Mouse (Mus musculus): ENCODE results near the gene Hsdl2. TPM values are rescaled to one million over a fixed set of nuclear protein-coding genes. Genes with fewer than 3 reads are reported as not detected.

Gene Hsdl2
- total and polyA plus RNA-seq, 2 experiments from 2014 or later, result 17.2 to 24.7 TPM

GRCm38 (mm10) chr4:59602704-59603103 lies 21.3 kb downstream of the Hsdl2 start:
- no peak overlapping the region for H3K4me2 ChIP-seq (ENCODE audit: low read depth)
- H3K9ac ChIP-seq, result no peak overlapping the region
- H3K9me3 ChIP-seq (ENCODE audit: low read length), result no peaks in the 10 kb centered on the region
- H3K36me3 ChIP-seq (ENCODE audit: insufficient read depth), result no peaks in the 10 kb centered on the region
- TF ChIP-seq CTCF (IDR thresholded peaks at IDR 0.05; ENCODE audit: low read depth), result peak; percentile 35
- DNase-seq, result no peak
- WGBS, result 87% methylated on average over 4 of the region's 4 CpGs
- no peak overlapping the region for H3K27ac ChIP-seq (ENCODE audit: low read depth, low read length)
- ATAC-seq, result no peak
- H3K27me3 ChIP-seq (ENCODE audit: insufficient read depth, low read length), result no peaks in the 10 kb centered on the region
- no peaks in the 10 kb centered on the region for H3K4me1 ChIP-seq (ENCODE audit: insufficient read depth)
- no peak overlapping the region for H3K4me3 ChIP-seq (ENCODE audit: low read depth, low read length)

GRCm38 (mm10) chr4:59604892-59605291 lies 23.5 kb downstream of the Hsdl2 start:
- no peaks in the 10 kb centered on the region for H3K9me3 ChIP-seq (ENCODE audit: low read length)
- H3K4me3 ChIP-seq (ENCODE audit: low read depth, low read length), result no peak overlapping the region
- WGBS, result 77% methylated on average over 3 of the region's 3 CpGs
- no peaks in the 10 kb centered on the region for H3K4me1 ChIP-seq (ENCODE audit: insufficient read depth)
- no peaks in the 10 kb centered on the region for H3K36me3 ChIP-seq (ENCODE audit: insufficient read depth)
- no peak overlapping the region for H3K4me2 ChIP-seq (ENCODE audit: low read depth)
- no peak overlapping the region for H3K9ac ChIP-seq
- TF ChIP-seq CTCF (IDR thresholded peaks at IDR 0.05; ENCODE audit: low read depth), result no peak
- no peak overlapping the region for H3K27ac ChIP-seq (ENCODE audit: low read depth, low read length)
- DNase-seq, result no peak
- no peak for ATAC-seq
- no peaks in the 10 kb centered on the region for H3K27me3 ChIP-seq (ENCODE audit: insufficient read depth, low read length)

- Histone ChIP-seq H3K4me3 (ENCODE audit: low read depth, low read length) (no peak overlapping the region), H3K4me2 (ENCODE audit: low read depth) (no peak overlapping the region), H3K9me3 (ENCODE audit: low read length) (no peaks in the 10 kb centered on the region), H3K9ac (no peak overlapping the region), H3K36me3 (ENCODE audit: insufficient read depth) (no peaks in the 10 kb centered on the region), H3K27me3 (ENCODE audit: insufficient read depth, low read length) (no peaks in the 10 kb centered on the region), H3K4me1 (ENCODE audit: insufficient read depth) (no peaks in the 10 kb centered on the region), H3K27ac (ENCODE audit: low read depth, low read length) (no peak overlapping the region)
- WGBS, result 93% methylated on average over 3 of the region's 3 CpGs
- ATAC-seq, result no peak
- TF ChIP-seq CTCF (IDR thresholded peaks at IDR 0.05; ENCODE audit: low read depth), result no peak
- DNase-seq, result no peak
Observed at GRCm38 (mm10) chr4:59605501-59605900, 24.1 kb downstream of the Hsdl2 start.

- H3K27me3 ChIP-seq (ENCODE audit: insufficient read depth, low read length), result no peaks in the 10 kb centered on the region
- ATAC-seq (no peak), DNase-seq (no peak)
- no peak for TF ChIP-seq CTCF (IDR thresholded peaks at IDR 0.05; ENCODE audit: low read depth)
- no peak overlapping the region for H3K4me2 ChIP-seq (ENCODE audit: low read depth)
- H3K27ac ChIP-seq (ENCODE audit: low read depth, low read length), result no peak overlapping the region
- WGBS, result 79% methylated on average over 3 of the region's 3 CpGs
- H3K4me3 ChIP-seq (ENCODE audit: low read depth, low read length), result no peak overlapping the region
- no peaks in the 10 kb centered on the region for H3K36me3 ChIP-seq (ENCODE audit: insufficient read depth)
- H3K4me1 ChIP-seq (ENCODE audit: insufficient read depth), result no peaks in the 10 kb centered on the region
- H3K9me3 ChIP-seq (ENCODE audit: low read length), result no peaks in the 10 kb centered on the region
- H3K9ac ChIP-seq, result no peak overlapping the region
Observed at GRCm38 (mm10) chr4:59610411-59610810, 29.0 kb downstream of the Hsdl2 start.

GRCm38 (mm10) chr4:59614986-59615385 lies 33.6 kb downstream of the Hsdl2 start:
- DNase-seq (peak; percentile 16), ATAC-seq (0 out of 2 replicates have a peak, but pooled peaks have one; percentile 23)
- Histone ChIP-seq H3K36me3 (ENCODE audit: insufficient read depth) (no peaks in the 10 kb centered on the region), H3K27me3 (ENCODE audit: insufficient read depth, low read length) (no peaks in the 10 kb centered on the region), H3K9ac (no peak overlapping the region), H3K4me3 (ENCODE audit: low read depth, low read length) (no peak overlapping the region), H3K9me3 (ENCODE audit: low read length) (no peaks in the 10 kb centered on the region), H3K4me2 (ENCODE audit: low read depth) (no peak overlapping the region), H3K27ac (ENCODE audit: low read depth, low read length) (no peak overlapping the region), H3K4me1 (ENCODE audit: insufficient read depth) (no peaks in the 10 kb centered on the region)
- peak; percentile 35 for TF ChIP-seq CTCF (IDR thresholded peaks at IDR 0.05; ENCODE audit: low read depth)
- 28% methylated on average over 1 of the region's 1 CpGs for WGBS

- ATAC-seq (no peak), DNase-seq (no peak)
- Histone ChIP-seq H3K9me3 (ENCODE audit: low read length) (no peaks in the 10 kb centered on the region), H3K4me3 (ENCODE audit: low read depth, low read length) (no peak overlapping the region), H3K4me1 (ENCODE audit: insufficient read depth) (no peaks in the 10 kb centered on the region), H3K27ac (ENCODE audit: low read depth, low read length) (no peak overlapping the region), H3K4me2 (ENCODE audit: low read depth) (no peak overlapping the region), H3K27me3 (ENCODE audit: insufficient read depth, low read length) (no peaks in the 10 kb centered on the region), H3K9ac (no peak overlapping the region), H3K36me3 (ENCODE audit: insufficient read depth) (no peaks in the 10 kb centered on the region)
- WGBS, result 88% methylated on average over 5 of the region's 5 CpGs
- TF ChIP-seq CTCF (IDR thresholded peaks at IDR 0.05; ENCODE audit: low read depth), result no peak
Observed at GRCm38 (mm10) chr4:59619611-59620245, 38.4 kb downstream of the Hsdl2 start.

- H3K36me3 ChIP-seq (ENCODE audit: insufficient read depth), result no peaks in the 10 kb centered on the region
- H3K4me2 ChIP-seq (ENCODE audit: low read depth), result peak overlapping the region; percentile 65
- H3K27me3 ChIP-seq (ENCODE audit: insufficient read depth, low read length), result no peaks in the 10 kb centered on the region
- TF ChIP-seq CTCF (IDR thresholded peaks at IDR 0.05; ENCODE audit: low read depth), result no peak
- H3K9ac ChIP-seq, result peak overlapping the region; percentile 84
- DNase-seq (no peak), ATAC-seq (no peak)
- 1% methylated on average over 18 of the region's 18 CpGs for WGBS
- H3K9me3 ChIP-seq (ENCODE audit: low read length), result no peaks in the 10 kb centered on the region
- H3K4me3 ChIP-seq (ENCODE audit: low read depth, low read length), result peak overlapping the region; percentile 97
- H3K27ac ChIP-seq (ENCODE audit: low read depth, low read length), result no peak overlapping the region
- peaks cover 11% of the 10 kb centered on the region; the same call in 1 of the 2 replicates for H3K4me1 ChIP-seq (ENCODE audit: insufficient read depth)
Observed at GRCm38 (mm10) chr4:59625676-59625997, 44.3 kb downstream of the Hsdl2 start.
